Mouse (Mus musculus) heart, postnatal 0 days (tissue): ENCODE measurements around the gene Tbr1.
A peak's percentile ranks its signal among the peaks of the same experiment; 100 is the strongest.

Experiments
- CTCF ChIP-seq: IDR thresholded peaks from 2 replicates; pipeline ENCODE4 v1.5.1; 2016; ENCODE audit warnings: antibody characterized with exemption, control low read depth, low read depth
- EP300 ChIP-seq: IDR thresholded peaks from 2 replicates; pipeline ENCODE4 v1.6.1; 2016; ENCODE audit warnings: antibody characterized with exemption, low read depth

DNA sequence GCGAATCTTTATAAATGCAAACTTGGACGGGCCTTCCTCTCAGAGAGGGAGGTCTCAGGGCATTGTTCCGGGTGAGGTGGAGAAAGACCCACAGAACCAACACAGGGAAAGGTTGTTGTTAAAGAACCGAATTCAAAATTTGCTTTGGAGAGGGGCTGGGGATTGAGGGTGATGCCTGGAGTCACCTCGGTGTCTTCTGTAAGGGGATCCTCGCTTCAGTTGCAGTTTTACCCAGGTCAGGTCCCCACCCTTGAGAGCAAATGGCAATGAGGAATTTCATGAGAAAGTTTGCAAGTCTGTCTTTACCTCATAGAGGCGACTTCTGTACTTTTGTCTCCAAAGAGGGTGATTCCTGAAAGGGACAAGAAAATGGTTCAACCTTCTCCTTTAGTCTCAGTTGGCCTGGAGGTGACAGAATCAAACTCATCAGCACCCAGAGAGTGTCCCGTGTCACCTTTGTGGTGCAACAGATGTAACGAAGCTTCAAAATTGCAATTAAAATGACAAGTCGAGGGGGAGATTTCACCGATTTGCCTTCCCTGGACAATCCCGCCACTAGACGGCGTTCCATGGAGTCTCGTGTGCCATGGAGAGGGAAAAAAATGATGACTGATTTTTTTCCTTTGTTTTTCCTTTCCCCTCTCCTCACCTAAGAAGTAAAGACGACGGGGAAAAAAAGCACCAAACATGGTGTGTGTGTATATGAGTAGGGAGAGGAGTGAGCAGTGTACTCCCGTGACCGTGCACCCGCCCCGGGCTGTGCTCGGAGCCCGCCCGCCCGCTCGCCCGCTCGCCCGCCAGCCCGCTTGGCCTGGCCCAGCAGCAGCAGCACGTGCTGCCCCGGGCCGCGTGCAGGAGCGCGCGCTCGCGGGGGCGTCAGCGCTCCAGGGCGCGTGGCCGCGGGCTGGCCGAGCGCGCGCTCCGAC lies 12.1 kb downstream of the Tbr1 start:
- TF ChIP-seq CTCF (peak; percentile 45), EP300 (no peak)
